Comparison of ENCODE assay signal across 9 mouse cellular contexts in genomic region chrX:94624835-94625803, GRCm38 (mm10). TPM values are rescaled to one million over a fixed set of nuclear protein-coding genes. Genes with fewer than 3 reads are reported as not detected.
DNase-seq lines count a peak whose midpoint lies in the region; ATAC-seq and TF ChIP-seq lines count a peak whose summit lies in the region.
"Had no signal": no experiment of that assay in that cellular context is flagged by ENCODE, and none has a peak within 500 bp of the region (broad histone marks: within the 10 kb centered on the region; RNA-seq: fewer than 3 reads in every experiment).

No protein-coding gene starts in this region.

- DNase-seq in heart, adult 18-20 months: peak; percentile 9 to 15
- DNase-seq in heart, adult 11 months: no peak
- peak; percentile 90 for DNase-seq in brain, embryonic 14.5 days (ENCODE audit: low read depth)
- DNase-seq in frontal cortex, postnatal 10 days (ENCODE audit: low spot score in 2 of 2): peak; percentile 32 to 47
- peak; percentile 36 for DNase-seq in neural tube, embryonic 10.5 days (ENCODE audit: extremely low spot score, low spot score)
- peak; percentile 12 for DNase-seq in yolk sac, embryonic 10.5 days (ENCODE audit: low spot score)

- H3K27me3 ChIP-seq in intestine, embryonic 16.5 days (replicated peaks; ENCODE audit: control insufficient read depth, insufficient read depth, low read length): 0 out of 2 replicates have a peak, but pooled peaks cover 2% of the 10 kb centered on the region
- peaks cover 16% of the 10 kb centered on the region for H3K27me3 ChIP-seq in limb, embryonic 13.5 days

- 29% methylated on average over 13 of the region's 13 CpGs for WGBS in intestine, embryonic 16.5 days
- 23% methylated on average over 13 of the region's 13 CpGs for WGBS in limb, embryonic 13.5 days

- TF ChIP-seq POLR2A in brain, embryonic 14.5 days (IDR thresholded peaks at IDR 0.05; ENCODE audit: borderline replicate concordance, extremely low read depth, insufficient read depth, insufficient read length, poor library complexity, severe bottlenecking): 0 out of 2 replicates have a peak, but pooled peaks have one; percentile 9

- ATAC-seq in intestine, embryonic 16.5 days: peak; percentile 81
- ATAC-seq in limb, embryonic 13.5 days (ENCODE audit: low FRiP score, low read depth): 0 out of 2 replicates have a peak, but pooled peaks have one; percentile 59

- no peak overlapping the region for H3K9ac ChIP-seq in intestine, embryonic 16.5 days (ENCODE audit: low read depth, low read length)
- no peak overlapping the region for H3K9ac ChIP-seq in limb, embryonic 13.5 days

- no peaks in the 10 kb centered on the region for H3K36me3 ChIP-seq in intestine, embryonic 16.5 days (ENCODE audit: control insufficient read depth, insufficient read depth, low read length)
- no peaks in the 10 kb centered on the region for H3K36me3 ChIP-seq in limb, embryonic 13.5 days

- H3K4me2 ChIP-seq in intestine, embryonic 16.5 days (ENCODE audit: low read depth, low read length): peak overlapping the region; percentile 20; the same call in 1 of the 2 replicates
- H3K4me2 ChIP-seq in limb, embryonic 13.5 days (replicated peaks): peak overlapping the region; percentile 47

- peak; percentile 64; the same call in 1 of the 2 replicates for TF ChIP-seq CTCF in brain, embryonic 14.5 days (IDR thresholded peaks at IDR 0.05; ENCODE audit: borderline replicate concordance, extremely low read depth, insufficient read depth, insufficient read length)

- H3K4me3 ChIP-seq in intestine, embryonic 16.5 days (ENCODE audit: low read length): no peak overlapping the region
- H3K4me3 ChIP-seq in limb, embryonic 13.5 days: peak overlapping the region; percentile 14

- no peaks in the 10 kb centered on the region for H3K9me3 ChIP-seq in intestine, embryonic 16.5 days (ENCODE audit: control insufficient read depth, low read length)
- no peaks in the 10 kb centered on the region for H3K9me3 ChIP-seq in limb, embryonic 13.5 days

- H3K27ac ChIP-seq in intestine, embryonic 16.5 days (ENCODE audit: low read length): no peak overlapping the region
- H3K27ac ChIP-seq in limb, embryonic 13.5 days: no peak overlapping the region
- H3K27ac ChIP-seq: macrophage had no signal

- no peaks in the 10 kb centered on the region for H3K4me1 ChIP-seq in intestine, embryonic 16.5 days (ENCODE audit: control insufficient read depth, insufficient read depth, low read length)
- no peaks in the 10 kb centered on the region for H3K4me1 ChIP-seq in limb, embryonic 13.5 days

RNA-seq across cellular contexts. Expression of gene Gspt2, which starts 10.8 kb away (rescaled TPM):
- under 1 TPM; 0.46 to 0.69 TPM for total RNA-seq in heart, adult 18-20 months (2021)
- 20.1 and 22.5 TPM in 2 replicates for polyA plus RNA-seq in brain, embryonic 14.5 days (2012; rRNA removed)
- polyA plus RNA-seq in intestine, embryonic 16.5 days (2015; fragmentation: Nextera tagmentation; extraction: Ambion mirVana): 3.1 and 3.9 TPM in 2 replicates
- 7.4 and 7.9 TPM in 2 replicates for polyA plus RNA-seq in limb, embryonic 13.5 days (2015; fragmentation: Nextera tagmentation; extraction: Ambion mirVana)
